Mouse (Mus musculus) frontal cortex, postnatal 14 days (tissue): Measurements from ENCODE around the gene Castor2.

Experiments used
- DNase-seq, 2 experiments: peaks; one replicate each; pipeline ENCODE4 v3.0.0; 2022; ENCODE audit warnings: low spot score in 2 of 2

Castor2 gene

DNA sequence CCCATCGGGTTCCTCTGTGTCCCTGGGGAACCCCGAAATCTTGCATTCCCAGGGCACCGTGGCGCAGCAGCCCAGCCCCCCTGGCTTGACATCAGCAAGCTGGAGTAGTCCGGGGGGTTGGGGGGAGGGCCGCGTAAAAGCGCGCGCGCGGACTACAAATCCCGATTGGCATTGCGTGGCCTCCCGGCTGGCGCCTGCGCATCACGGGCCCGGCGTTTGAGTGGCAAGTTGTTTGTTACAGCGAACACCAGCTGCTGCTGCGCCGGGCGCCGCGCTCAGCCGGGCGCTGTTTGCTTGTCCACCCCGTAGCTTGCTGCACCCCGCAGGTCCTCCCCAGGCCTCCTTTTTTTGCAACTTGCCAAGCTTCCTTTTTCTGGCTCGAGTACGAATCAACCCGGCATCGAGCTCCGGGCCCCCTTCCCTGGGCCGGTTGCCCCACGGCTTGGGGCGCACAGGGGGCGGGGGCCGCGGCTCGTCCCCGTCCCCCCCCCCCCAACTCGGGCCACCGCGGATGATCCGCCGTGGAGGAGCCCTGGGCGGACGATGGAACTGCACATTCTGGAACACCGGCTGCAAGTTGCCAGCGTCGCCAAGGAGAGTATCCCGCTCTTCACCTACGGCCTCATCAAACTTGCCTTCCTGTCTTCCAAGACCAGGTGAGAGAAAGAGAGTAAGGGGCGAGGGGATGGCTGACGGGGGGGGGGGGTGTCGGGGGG is at the start of gene Castor2:
Castor2 (plus strand) TSS at position 216 of the 716 bp plus-strand sequence.
- peak; percentile 91 to 96 for DNase-seq

DNA sequence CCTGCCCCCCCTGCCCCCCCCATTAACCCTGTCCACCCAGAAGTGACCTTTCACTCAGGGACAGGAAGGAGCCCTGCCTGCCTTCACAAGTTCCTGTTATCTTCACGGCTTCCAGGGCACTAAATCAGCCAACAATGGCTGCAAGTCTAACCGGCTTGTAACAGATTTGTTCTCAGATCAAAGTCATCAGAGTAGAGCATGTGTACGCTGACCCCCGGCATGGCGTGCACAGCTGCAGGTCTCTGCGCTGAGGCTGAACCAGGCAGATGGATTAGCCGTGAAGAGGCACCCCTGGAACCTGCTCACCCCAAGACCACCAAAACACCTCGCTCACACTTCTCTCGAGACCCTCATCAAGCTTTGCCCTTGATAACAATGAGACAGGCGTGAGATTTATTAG is 48.8 kb upstream of the Castor2 start:
- DNase-seq: no peak

DNA sequence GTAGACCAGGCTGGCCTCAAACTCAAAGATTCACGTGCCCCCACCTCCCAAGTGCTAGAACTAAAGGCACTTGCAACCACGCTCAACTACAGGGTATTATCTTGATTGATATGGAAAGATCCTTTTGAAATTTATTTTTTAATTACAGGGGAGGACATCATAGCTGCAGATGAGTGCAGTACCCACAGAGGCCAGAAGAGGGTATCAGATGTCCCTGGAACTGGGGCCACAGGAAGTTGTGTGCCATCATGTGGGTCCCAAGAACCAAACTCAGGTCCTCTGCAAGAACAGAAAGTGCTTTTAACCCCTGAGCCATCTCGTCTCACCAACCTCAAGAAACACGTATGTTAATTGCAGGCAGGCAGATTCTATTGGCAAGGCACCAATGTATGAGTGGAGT is 46.9 kb upstream of the Castor2 start:
- no peak for DNase-seq

DNA sequence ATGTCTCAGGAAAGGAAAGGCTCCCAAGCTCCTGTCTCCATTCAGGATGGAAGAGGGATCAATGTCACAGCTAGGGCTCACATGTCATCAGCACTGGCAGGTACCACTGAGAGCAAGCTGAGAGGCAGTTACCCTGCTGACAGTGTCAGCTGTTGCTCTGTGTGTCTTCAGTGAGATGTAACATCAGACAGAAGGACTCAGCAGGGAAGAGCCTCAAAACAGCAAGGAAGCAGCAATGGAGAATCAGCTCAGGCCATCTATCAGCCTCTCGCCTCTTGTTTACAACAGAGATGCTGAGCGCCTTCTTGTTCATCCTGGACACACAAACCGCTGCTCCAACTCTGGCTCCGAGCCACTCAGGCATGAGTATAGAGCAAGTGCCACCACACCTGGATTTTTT is 45.0 kb upstream of the Castor2 start:
- no peak for DNase-seq

DNA sequence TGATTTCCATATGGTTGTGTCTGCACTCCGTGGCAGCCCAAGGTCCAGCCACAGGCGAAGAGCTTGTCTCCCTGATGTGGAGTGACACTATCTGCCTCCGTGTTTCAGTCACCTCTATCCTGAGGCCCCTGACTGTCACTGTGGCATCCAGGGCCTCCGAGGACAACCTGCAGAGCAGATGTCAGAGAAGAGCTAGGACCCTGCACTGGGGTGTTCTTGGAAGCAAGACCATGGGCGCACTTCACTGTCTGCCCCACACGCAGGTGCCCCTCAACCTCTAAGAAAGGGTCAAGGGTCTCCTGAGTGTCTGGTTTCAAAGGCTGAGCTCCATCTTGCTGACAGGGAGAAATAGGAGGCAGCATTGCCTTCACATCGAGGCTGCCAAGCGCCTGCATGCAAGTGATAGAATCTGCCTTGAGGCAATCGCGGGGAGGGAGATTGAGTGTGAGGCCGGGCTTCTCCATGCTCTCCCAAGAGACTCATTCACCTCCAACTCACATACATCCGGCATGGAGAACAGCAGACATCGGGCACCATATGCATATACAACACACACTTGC is 40.6 kb upstream of the Castor2 start:
- DNase-seq: no peak

DNA sequence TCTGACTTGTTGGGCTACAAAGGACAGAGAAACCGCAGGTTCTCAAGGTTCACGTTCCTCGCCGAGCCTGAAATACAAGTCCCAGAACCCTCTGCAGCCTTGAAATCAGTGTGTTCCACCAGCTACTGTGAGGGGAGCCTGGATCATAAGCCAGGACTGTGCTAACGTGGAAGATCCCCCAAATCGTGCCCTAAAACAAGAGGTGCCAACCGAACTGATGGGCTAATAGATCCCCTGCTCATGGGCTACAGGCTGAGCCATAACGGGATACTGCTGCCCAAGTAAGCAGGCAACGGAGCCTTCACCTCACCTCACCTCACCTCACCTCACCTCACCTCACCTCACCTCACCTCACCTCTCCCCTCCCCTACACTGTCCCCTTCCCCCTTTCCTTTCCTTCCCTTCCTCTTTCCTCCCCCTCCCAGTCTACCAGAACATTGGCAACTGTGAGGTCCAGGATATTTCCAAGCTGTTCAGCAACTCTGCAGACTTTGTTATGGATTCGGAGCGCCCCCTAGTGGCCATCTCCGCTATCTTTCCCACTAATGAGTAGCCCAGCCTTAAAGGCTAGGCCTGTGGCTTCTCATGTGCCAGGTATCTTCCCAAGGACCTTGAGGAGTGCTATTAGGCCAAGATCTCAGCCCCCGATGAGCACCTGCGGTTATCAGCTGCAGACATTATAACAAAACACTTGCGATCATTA is 36.0 kb upstream of the Castor2 start:
- peak; percentile 61 to 87 for DNase-seq

DNA sequence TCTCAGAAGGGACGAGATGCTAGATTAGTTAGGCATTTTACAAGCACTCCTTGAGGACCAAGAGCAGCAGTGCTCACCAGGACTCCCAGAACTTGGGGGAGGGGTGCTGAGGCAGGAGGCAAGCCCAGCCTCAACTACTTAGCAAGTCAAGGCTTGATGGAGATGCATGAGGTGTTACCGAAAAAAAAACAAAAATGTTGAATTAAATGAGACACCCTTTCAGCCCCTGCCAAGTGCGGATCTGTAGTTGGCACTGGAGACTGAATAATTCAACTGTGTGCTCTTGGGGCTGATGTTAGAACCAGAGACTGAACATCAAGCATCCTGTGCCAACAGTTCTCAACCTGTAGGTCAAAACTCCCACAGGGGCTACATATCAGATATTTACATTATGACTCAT is 33.2 kb upstream of the Castor2 start:
- no peak for DNase-seq

DNA sequence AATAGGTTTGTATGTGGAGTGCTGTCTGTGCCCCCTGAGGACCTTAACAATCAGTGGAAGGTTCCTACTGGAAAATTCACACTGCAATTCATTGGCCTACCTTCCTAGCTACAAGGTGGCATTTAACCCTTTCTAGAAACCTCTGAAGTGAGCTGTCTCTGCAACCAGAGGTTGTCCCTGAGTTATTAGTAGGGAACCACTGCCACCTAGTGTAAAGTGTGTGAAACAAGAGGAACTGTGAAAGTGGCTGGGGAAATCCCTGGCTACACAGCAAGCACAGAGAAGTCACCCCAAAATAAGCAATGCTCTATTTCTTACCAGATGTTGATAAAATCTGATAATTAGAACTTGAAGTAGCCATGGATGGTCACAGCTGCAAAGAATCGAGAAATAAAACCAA is 31.6 kb upstream of the Castor2 start:
- no peak for DNase-seq

DNA sequence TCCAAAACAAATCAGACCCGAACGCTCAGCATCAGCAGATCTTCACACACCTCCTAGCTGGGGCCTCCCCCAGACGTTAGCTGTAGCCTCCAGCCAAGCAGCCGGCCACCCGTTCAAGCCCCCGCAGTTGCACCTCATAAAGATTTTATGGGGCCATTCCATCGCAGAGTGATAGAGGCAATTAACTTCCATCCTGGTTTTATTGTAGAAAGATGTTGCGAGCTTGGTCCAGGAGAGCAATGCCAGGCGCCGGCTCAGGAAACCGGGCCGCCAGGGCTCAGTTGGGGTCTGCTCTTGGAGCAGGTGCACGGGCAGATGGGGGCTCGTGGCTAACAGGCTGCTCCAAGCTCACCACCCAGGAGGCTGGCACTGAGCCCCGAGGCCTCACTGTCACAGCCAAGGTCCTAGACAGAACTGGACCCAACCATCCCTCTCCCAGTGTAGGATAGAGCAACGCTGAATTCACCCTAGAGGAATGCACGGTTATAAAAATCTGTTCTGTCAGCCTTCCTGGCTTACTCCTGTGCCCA is 25.9 kb upstream of the Castor2 start:
- no peak for DNase-seq

DNA sequence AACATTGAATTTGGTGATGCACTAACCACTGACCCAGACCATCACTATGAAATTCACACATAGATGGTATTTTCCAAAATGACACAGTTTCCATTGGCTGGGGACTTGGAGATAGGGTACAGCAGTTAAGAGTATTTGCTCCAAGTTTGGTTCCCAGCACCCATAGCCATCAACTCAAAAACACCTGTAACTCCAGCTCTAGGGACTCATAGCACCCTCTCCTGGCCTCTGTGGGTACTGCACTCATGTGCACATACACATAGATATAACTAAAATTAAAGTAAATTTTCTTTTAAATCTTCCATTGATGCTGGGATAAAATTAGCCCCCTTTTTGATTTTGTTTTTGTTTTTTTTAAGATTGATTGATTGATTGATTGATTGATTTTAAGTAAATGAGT is 25.1 kb upstream of the Castor2 start:
- no peak for DNase-seq

DNA sequence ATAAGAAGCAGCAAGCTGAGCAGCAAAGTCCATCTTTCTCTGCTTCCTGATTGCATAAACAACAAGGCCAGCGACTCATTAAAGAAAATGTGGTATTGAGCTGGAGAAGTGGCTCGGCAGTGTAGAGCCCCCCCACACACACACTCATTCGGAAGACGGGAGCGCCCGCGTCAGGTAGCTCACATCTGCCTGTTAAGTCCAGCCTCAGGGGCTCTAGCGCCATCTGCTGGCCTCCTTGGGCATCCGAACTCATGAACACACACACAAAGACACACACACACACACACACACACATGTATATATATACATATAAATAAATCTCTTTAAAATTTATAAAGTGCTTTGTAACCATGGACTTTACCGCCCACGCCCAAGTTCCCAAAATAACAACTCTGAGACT is 23.3 kb upstream of the Castor2 start:
- DNase-seq: no peak

DNA sequence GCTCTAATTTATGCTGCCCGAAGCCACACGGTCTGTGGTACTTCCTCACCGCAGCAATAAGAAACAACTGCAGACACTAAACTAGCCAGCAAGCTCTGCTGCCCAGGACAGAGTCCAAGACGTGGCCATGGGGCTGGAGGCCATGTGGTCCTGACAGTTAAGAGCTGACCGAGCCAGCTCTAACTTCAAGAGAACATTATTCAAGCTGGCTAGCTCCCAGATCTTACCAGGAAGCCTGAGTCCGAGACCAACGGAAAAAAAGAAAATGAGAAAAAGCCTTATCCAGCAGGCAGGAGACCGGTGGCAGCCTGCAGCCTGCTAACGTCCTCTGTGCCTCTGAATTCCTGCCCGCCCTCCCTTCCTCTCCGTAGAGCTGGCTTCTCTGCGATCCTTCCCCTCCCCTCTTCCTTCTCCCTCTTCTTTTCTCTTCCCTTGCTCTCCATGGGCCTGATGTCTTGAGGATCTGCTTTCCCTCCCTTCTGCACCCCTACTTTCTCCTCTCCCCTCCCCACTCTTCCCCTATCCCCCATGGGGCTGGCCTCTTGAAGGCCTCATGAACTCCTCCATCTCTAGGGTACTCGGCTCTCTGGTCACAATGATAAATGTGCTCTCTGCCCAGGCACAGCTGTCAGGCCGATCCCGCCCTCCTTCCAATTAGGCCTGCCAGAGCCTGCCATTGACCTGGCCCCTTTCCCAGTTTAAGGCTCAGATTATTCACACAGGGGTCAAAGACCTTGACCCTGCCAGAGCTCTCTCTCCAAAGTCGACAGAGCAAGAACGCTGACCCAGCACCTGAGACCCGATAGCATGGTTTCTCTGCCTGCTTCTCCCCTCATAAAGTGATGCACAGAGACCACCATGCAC is 18.6 kb upstream of the Castor2 start:
- no peak for DNase-seq

DNA sequence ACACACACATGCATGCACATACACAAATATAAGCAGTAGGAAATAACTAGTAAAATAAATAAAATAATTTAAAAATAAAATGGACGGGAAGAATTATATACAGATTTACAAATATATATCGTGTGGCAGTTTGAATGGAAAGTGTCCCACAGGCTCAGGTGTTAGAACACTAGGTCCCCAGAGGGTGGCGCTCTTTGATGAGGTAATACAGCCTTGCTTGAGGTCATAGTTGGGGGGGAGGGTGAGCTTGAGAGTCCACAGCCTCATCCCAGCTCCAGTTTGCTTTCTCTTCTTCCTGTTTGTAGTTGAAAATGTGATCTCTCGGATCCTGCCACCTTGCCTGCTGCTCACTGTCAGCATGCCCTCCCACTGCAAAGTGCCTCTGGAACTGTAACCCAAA is 14.3 kb upstream of the Castor2 start:
- no peak for DNase-seq

DNA sequence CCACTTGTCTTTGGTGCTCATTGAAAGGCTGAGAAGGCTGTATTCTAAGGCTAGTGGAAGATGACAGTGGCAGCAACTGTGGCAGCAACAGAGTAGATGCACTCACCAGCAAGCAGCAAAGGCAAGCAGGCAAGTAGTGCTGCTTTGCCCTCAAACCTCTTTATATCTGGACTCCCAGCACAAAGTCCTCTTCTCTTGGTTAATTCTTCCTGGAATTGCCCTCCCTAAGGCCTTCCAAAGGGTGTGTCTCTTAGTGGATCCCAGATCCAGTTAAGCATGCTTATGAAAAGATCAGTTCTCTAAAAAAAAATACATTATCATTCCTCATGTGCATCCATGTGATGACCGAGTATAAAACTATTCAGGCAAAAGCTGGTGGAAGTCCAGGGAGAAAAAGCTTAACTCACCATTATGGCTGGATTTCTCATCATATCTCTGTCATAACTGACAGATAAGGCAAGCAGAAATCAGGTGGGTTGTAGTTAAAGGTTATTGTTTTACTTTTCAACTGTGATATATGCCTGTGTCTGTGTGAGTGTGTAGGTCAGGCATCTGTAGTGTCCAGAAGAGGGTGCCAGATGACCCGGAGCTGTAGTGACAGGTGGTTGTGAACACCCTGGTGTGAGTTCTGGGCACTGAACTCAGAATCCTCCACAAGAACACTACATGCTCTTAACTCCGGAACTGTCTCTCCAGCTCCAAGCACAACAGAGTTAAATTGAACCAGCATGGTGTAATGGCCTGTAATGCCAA is 13.4 kb upstream of the Castor2 start:
- no peak for DNase-seq

DNA sequence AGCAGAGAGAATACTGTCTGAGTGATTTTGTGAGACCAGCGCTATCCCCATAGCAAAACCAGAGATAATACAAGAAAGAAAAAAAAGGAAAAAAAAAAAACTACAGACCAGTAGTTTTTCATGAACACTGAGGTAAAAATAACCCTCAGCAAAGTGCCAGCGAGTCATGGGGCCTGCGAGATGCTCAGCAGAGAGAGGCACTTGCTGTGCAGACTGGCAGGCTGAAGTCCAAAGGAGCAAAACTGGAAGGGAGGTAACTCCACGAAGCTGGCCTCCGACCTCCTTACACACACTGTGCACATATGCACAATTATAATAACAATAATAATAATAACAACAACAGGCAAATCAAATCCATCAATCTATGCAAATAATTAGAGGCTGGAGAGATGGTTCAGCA is 12.3 kb upstream of the Castor2 start:
- no peak for DNase-seq

DNA sequence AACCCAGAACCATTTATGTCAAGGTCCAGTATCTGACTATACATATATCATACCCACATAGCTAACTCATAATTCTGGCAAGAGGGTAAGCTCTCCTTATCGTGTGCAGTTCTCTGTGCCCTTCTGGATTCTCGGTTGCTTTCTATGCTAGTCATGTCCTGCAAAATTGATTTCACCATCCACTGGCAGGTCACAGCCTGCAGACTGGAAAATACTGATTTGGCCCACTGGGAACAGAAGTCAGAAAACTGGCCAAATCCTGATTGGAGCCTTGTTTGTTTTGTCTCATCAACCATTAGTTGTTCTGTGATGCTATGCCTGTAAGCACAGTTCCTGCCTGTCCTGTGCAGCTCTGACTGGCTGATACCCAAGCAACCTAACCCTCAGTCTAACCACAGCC is 3.7 kb upstream of the Castor2 start:
- no peak for DNase-seq

DNA sequence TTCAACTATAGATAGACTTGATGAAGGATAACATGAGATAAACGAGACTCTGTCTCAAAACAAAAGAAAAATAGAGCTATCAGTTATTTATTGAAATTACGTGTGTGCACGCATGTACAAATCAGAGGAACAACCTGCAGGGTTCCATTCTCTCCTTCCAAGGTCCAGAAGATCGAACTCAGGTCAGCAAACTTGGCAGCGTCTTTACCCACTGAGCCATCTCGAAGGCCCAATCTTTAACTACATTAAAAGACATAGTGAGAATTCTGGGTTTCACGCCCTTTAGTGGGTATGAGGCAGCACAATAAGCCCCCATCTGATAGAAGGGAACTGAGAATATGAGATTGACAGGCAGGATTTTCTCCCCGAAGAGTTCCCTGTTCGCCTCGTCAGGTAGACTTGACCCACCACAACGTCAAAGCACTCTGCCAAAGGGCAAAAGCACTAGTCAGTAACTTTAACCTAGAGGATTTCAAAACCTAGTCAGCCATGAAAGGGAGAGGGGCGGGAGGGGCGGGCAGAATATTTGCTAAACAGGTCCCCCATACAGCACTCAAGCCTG is 1.1 kb upstream of the Castor2 start:
- DNase-seq: no peak

DNA sequence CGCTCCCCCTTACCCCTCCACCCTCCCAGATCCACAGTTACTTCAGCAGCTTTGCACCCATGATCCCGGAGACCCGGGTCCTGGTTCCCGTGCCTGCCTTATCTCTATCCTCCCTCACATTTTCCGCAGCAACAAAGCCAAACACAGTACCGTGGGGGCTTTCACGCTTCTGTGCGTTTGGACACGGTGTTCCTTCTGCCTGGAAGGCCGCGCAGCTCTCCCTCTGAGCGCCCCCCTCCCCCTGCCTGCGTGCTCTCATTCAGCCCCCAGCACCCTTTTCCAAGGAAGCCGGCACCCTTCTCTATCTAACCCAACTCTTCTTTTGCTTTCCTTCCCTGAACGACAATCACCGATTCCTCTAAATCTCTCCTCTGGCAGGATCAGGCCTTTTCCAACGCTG is 535 bp upstream of the Castor2 start:
- DNase-seq: peak in 1 of 2 experiments; percentile 47

DNA sequence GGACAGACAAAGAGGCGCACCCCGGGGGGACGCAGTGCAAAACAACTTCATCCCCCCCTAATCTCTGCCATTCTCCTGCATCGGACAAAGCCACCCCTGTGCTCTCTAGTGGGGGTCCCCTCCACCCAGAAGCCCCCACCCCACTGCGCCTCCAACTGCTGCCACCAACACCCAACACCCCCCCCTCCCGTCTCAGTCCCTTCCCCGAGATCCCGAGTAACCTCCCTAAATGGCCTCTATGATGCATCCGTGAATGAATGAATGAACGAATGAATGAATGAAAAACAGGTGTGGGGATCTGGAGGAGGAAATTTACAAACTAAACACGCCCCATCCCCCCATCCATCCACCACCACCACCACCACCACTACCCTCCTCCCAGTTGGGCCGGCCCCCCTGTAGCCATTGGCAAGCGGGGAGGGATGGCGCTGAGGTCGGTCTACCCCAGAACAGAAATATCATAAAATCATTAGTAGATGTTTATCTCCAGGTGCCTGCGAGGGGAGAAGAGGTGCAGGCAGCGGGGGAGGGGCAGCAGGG is 791 bp downstream of the Castor2 start:
- no peak for DNase-seq

DNA sequence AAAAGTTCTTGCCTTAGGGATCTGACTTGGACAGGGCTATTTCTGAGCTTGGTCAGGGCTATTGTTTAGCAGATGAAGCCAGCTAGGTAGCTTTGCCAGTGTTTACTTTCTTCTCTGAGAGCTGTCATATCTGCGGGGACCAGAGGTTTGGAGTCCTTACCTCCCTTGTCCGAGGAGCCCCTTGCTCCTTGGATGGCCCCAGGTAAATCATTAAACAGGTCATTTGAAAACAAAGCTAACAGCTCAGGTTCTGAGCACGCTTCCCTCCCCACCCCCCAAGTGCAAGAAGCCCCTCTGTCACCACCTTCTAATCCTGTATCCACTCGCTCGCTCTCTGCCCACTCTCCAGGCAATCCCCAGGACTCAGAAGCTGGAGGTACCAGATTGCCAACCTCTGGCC is 1.8 kb downstream of the Castor2 start:
- DNase-seq: no peak

DNA sequence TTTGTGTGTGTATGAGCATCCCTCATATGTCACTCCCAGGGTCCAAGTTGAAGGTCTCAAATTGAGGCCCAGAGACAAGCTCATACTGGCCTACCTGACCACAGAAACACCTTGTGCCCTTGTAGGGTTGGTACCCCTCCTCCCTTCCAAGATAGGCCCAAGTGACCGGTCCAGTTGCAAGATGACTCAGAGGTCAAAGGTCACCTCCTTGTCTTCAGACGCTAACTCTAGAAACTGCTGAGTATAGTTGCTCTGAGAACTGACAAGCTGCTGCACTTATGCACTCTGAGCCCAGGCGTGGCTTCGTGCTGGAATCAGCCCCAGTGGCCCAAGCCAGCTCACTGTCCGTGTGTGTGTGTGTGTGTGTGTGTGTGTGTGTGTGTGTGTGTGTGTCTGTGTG is 2.4 kb downstream of the Castor2 start:
- DNase-seq: no peak
